Mouse (Mus musculus) CH12F3 (cell line): ENCODE measurements around the gene Gpr82.

ENCODE experiments used
- in situ Hi-C: fragments of 300-500 bp; cut with MboI; formaldehyde crosslinking; loops from 2 replicates; pipeline ENCODE4 v1.14.3; 2020; ENCODE audit warnings: low sequenced_read_pairs

Gpr82 gene

GRCm38 (mm10) chrX:13686589-13686988, 25.4 kb downstream of the Gpr82 start:
- in situ Hi-C loops, result no loop called here

DNA sequence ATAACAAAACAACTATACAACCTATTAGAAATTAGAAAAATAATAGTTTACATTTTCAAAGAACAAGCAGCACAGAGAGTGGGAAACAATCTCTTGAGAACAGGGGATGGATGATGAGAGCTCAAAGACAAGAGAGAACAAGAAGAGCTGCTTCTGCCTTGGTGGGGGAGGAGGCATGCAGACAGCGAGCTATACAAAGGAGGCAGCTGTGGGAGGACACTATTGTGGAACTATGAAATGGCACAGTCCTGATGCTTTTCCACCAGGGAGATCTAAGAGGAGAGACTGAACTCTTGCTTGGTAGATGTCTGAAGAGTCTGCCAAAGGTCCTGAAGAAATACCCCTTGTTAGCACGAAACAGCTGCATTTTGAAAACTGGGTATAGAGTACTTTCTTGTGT, 27.2 kb downstream of the Gpr82 start:
- in situ Hi-C loops, result no loop called here

- in situ Hi-C loops, result no loop called here
Measured at GRCm38 (mm10) chrX:13691865-13692264, 30.7 kb downstream of the Gpr82 start.

DNA sequence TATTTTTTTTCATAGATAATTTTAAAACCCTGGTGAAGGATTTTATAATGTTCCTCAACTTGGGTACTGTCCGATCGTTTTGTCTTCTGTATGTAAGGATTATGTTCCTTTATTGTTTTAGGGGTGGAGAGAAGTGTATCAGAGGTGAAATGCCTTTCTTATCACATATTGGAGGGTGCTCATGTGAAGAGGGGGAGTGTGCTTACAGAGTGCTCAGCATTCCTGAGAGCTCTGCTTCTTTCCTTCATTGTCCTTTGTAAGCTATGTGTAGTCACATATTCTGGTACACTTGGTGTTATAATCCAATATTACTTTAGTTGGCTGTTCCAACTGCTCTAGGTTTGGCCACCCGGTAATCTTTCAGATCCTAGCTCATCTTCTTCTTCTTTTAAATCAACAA, 39.5 kb downstream of the Gpr82 start:
- in situ Hi-C loops, result no loop called here

GRCm38 (mm10) chrX:13705051-13705450, 43.9 kb downstream of the Gpr82 start:
- in situ Hi-C loops, result no loop called here

- in situ Hi-C loops, result no loop called here
Measured at GRCm38 (mm10) chrX:13710174-13710573, 49.0 kb downstream of the Gpr82 start.
